Mouse (Mus musculus): ENCODE data around the gene Abcg4. TPM values are rescaled to one million over a fixed set of nuclear protein-coding genes. Genes with fewer than 3 reads are reported as not detected.

The Abcg4 gene
- polyA plus RNA-seq, 1 experiment from 2014 or later: 17.9 TPM

DNA sequence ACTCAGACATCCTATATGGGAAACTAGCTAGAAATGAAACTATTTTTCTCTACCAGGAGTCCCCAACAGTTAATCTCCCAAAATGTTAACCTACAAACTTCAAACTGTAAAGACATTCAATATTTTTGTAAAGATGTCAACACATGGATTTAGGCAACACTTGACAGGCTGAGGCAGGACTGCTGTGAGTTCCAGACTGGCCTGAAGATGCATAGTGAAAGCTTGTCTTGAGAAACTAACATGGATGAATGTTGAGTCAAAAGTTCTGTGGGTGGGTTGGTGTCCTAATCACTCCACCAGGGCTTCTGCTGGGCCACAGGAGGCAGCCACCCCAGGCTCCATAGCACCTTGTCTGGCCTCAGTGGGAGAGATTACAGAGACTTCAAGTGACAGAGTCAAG is 56.8 kb downstream of the Abcg4 start:
- Histone ChIP-seq H3K27ac (ENCODE audit: low read length) (0 out of 2 replicates have a peak overlapping the region, but pooled peaks have one; percentile 21), H3K4me2 (ENCODE audit: low read depth, low read length) (peak overlapping the region; percentile 96), H3K36me3 (ENCODE audit: control insufficient read depth, insufficient read depth) (no peaks in the 10 kb centered on the region), H3K27me3 (ENCODE audit: control insufficient read depth, insufficient read depth, low read depth, low read length) (no peaks in the 10 kb centered on the region), H3K4me1 (ENCODE audit: control insufficient read depth, low read depth, low read length) (peaks cover 29% of the 10 kb centered on the region), H3K9me3 (replicated peaks; ENCODE audit: control insufficient read depth, low read length) (no peaks in the 10 kb centered on the region), H3K9ac (ENCODE audit: low read depth, low read length) (no peak overlapping the region; the same call in 1 of the 2 replicates), H3K4me3 (ENCODE audit: low read depth, low read length) (no peak overlapping the region)
- no peak for ATAC-seq (ENCODE audit: low read depth)

DNA sequence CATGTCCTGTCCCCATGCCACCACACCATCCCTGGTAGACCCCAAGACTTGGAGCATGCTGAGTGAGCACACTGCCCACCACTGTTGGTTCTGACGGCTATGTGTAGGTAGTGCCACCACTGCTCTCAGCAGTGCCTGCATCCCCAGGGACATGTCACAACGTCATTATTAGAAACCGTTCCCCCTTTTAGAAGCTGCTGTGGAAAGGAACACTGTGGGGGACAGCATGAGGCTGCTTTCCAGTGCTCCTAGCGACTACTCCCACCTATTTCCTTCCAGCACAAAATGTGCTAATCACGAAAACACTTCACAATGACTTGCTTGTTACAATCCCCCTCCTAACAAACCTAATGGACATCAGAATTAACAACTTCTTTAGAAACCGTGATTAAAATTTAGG is 62.4 kb downstream of the Abcg4 start:
- Histone ChIP-seq H3K36me3 (ENCODE audit: control insufficient read depth, insufficient read depth) (no peaks in the 10 kb centered on the region), H3K9me3 (replicated peaks; ENCODE audit: control insufficient read depth, low read length) (no peaks in the 10 kb centered on the region), H3K4me1 (ENCODE audit: control insufficient read depth, low read depth, low read length) (peaks cover 3% of the 10 kb centered on the region; the same call in 1 of the 2 replicates), H3K27ac (ENCODE audit: low read length) (no peak overlapping the region), H3K9ac (ENCODE audit: low read depth, low read length) (no peak overlapping the region), H3K4me2 (ENCODE audit: low read depth, low read length) (no peak overlapping the region), H3K4me3 (ENCODE audit: low read depth, low read length) (no peak overlapping the region), H3K27me3 (ENCODE audit: control insufficient read depth, insufficient read depth, low read depth, low read length) (no peaks in the 10 kb centered on the region)
- WGBS (ENCODE audit: insufficient replicate concordance): 50% methylated on average over 6 of the region's 6 CpGs
- ATAC-seq (ENCODE audit: low read depth): no peak

Small RNA genes lying within 50 kb of the gene (microRNA-seq; reads per million reads assigned to microRNA genes)
- gene Gm44335: 1.7 reads per million

Other genes starting within 250 kb of the Abcg4 start
- gene Thy1, start 245.2 kb downstream of the Abcg4 start, polyA plus RNA-seq (2015; fragmentation: Nextera tagmentation; extraction: Ambion mirVana): 0.19 and 0.38 TPM in 2 replicates
- gene Usp2, start 221.6 kb downstream of the Abcg4 start, polyA plus RNA-seq (2015; fragmentation: Nextera tagmentation; extraction: Ambion mirVana): 2.7 and 3.2 TPM in 2 replicates
- 0.04 TPM in 1 of 2 replicates, not detected in the other for gene Mfrp, start 186.9 kb downstream of the Abcg4 start, polyA plus RNA-seq (2015; fragmentation: Nextera tagmentation; extraction: Ambion mirVana)
- 0.29 and 0.52 TPM in 2 replicates for gene C1qtnf5, start 181.4 kb downstream of the Abcg4 start, polyA plus RNA-seq (2015; fragmentation: Nextera tagmentation; extraction: Ambion mirVana)
- 0.07 TPM in 1 of 2 replicates, not detected in the other for gene Gm49380, start 175.1 kb downstream of the Abcg4 start, polyA plus RNA-seq (2015; fragmentation: Nextera tagmentation; extraction: Ambion mirVana)
- 27.1 and 32.3 TPM in 2 replicates for gene Rnf26, start 175.1 kb downstream of the Abcg4 start, polyA plus RNA-seq (2015; fragmentation: Nextera tagmentation; extraction: Ambion mirVana)
- 4.5 and 5.6 TPM in 2 replicates for gene Mcam, start 154.1 kb downstream of the Abcg4 start, polyA plus RNA-seq (2015; fragmentation: Nextera tagmentation; extraction: Ambion mirVana)
- 4.4 and 5.0 TPM in 2 replicates for gene Cbl, start 54.6 kb downstream of the Abcg4 start, polyA plus RNA-seq (2015; fragmentation: Nextera tagmentation; extraction: Ambion mirVana)
- gene Ccdc153, start 47.9 kb downstream of the Abcg4 start, polyA plus RNA-seq (2015; fragmentation: Nextera tagmentation; extraction: Ambion mirVana): not detected in 2 replicates
- gene Pdzd3, start 37.1 kb downstream of the Abcg4 start, polyA plus RNA-seq (2015; fragmentation: Nextera tagmentation; extraction: Ambion mirVana): 0.04 and 0.14 TPM in 2 replicates
- 4.3 and 5.0 TPM in 2 replicates for gene Nlrx1, start 20.0 kb downstream of the Abcg4 start, polyA plus RNA-seq (2015; fragmentation: Nextera tagmentation; extraction: Ambion mirVana)
- 10.1 and 12.6 TPM in 2 replicates for gene Hinfp, start 17.1 kb upstream of the Abcg4 start, polyA plus RNA-seq (2015; fragmentation: Nextera tagmentation; extraction: Ambion mirVana)
- gene C2cd2l, start 31.7 kb upstream of the Abcg4 start, polyA plus RNA-seq (2015; fragmentation: Nextera tagmentation; extraction: Ambion mirVana): 7.8 and 9.1 TPM in 2 replicates
- gene Dpagt1, start 37.4 kb upstream of the Abcg4 start, polyA plus RNA-seq (2015; fragmentation: Nextera tagmentation; extraction: Ambion mirVana): 17.5 and 20.1 TPM in 2 replicates
- gene H2afx, start 46.1 kb upstream of the Abcg4 start, polyA plus RNA-seq (2015; fragmentation: Nextera tagmentation; extraction: Ambion mirVana): 191 and 216 TPM in 2 replicates
- 1,376 and 1,388 TPM in 2 replicates for gene Hmbs, start 55.6 kb upstream of the Abcg4 start, polyA plus RNA-seq (2015; fragmentation: Nextera tagmentation; extraction: Ambion mirVana)
- gene Vps11, start 73.1 kb upstream of the Abcg4 start, polyA plus RNA-seq (2015; fragmentation: Nextera tagmentation; extraction: Ambion mirVana): 14.3 and 14.4 TPM in 2 replicates
- gene Hyou1, start 90.9 kb upstream of the Abcg4 start, polyA plus RNA-seq (2015; fragmentation: Nextera tagmentation; extraction: Ambion mirVana): 14.3 and 14.5 TPM in 2 replicates
- 65.1 and 81.4 TPM in 2 replicates for gene Slc37a4, start 108.2 kb upstream of the Abcg4 start, polyA plus RNA-seq (2015; fragmentation: Nextera tagmentation; extraction: Ambion mirVana)
- gene Rps25, start 118.5 kb upstream of the Abcg4 start, polyA plus RNA-seq (2015; fragmentation: Nextera tagmentation; extraction: Ambion mirVana): 791 and 928 TPM in 2 replicates
- gene Trappc4, start 119.0 kb upstream of the Abcg4 start, polyA plus RNA-seq (2015; fragmentation: Nextera tagmentation; extraction: Ambion mirVana): 42.8 and 46.3 TPM in 2 replicates
- 12.2 and 16.3 TPM in 2 replicates for gene Ccdc84, start 130.0 kb upstream of the Abcg4 start, polyA plus RNA-seq (2015; fragmentation: Nextera tagmentation; extraction: Ambion mirVana)
- gene Foxr1, start 152.5 kb upstream of the Abcg4 start, polyA plus RNA-seq (2015; fragmentation: Nextera tagmentation; extraction: Ambion mirVana): not detected in 2 replicates
- gene Upk2, start 166.4 kb upstream of the Abcg4 start, polyA plus RNA-seq (2015; fragmentation: Nextera tagmentation; extraction: Ambion mirVana): not detected in 2 replicates
- 2.2 TPM in 2 replicates for gene Bcl9l, start 194.2 kb upstream of the Abcg4 start, polyA plus RNA-seq (2015; fragmentation: Nextera tagmentation; extraction: Ambion mirVana)

All from liver, embryonic 16.5 days (tissue).